Mouse (Mus musculus): ENCODE measurements around the gene Tada2b.

Tada2b gene

GRCm38 (mm10) chr5:36479735-36480134 lies 4.3 kb downstream of the Tada2b start:
- DNase-seq, result no peak

GRCm38 (mm10) chr5:36478540-36479420 lies 5.3 kb downstream of the Tada2b start:
- DNase-seq, result no peak

DNA sequence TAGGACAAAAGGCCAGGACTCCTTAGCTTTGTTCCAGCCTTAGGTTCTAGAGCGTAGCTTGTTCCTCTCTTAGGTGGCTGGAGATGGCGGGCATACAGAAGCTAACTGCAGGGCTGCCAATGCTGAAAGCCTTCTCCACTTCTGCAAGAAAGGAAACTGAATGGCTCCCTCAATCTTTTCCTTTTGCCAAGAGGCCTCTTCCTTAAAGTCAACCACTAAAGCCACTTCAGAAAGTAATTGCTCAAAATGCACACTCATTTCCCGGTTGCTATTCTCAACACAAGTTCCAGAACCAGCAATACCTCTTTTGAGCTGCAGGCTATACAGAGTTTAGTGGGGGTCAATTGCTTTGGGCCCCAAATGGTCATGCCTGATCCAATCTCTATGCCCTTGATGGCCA lies 6.6 kb downstream of the Tada2b start:
- DNase-seq, result no peak

DNA sequence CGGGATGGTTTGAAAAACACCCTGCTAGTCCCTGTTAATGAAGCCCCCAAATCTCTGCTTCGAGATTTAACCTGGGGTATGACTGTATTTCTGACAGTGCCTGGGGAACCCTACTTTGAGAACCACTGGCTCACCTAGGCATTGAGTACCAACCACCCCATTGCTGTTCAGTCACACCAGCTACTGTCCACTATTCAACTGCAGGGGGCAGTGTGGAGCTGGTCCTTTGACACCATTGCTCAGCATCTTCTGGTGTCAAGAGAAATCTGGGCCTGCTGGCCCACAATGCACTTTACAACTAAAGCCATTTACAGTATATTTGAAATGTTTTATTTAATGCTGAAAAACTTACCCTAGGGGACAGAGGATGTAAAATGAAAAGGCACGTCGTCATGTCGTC lies 9.8 kb downstream of the Tada2b start:
- DNase-seq, result peak; percentile 49

DNA sequence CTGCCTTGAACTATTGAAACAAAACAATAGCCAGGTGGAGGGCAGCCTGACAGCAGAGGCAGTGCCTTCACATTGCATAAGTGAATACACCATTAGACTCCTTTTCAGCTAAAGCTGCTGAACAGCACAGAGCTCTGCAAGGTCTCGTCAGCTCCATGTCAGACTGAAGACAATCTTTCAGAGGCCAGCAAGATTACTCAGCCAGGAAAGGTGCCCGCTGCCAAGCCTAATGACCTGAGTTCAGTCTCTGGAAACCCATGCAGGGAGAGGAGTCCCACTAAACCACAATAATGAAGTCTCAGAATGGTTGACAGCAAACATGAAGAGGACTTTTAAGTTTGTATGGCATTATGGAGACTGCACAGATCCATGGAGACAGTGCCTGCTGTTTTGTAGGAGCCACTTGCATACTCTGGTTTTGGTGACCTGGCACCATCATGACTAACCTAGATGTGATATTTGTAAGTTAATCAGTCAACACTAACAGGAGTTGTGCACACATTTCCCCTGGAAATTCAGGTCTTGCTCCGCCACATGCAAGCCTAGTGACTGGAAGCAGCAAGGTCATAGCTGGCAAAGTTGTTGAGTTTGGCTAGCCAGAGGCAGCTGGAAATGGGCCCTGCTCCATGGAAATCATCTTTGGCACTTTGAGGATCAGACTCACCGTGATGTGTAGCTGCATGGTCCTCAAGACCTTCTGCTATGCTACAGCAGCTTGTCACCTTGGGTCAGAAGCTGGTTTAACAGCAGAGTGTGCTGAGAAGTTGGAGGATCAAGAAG lies 11.0 kb downstream of the Tada2b start:
- no peak for DNase-seq

GRCm38 (mm10) chr5:36471206-36471605 lies 12.9 kb downstream of the Tada2b start:
- DNase-seq, result no peak

DNA sequence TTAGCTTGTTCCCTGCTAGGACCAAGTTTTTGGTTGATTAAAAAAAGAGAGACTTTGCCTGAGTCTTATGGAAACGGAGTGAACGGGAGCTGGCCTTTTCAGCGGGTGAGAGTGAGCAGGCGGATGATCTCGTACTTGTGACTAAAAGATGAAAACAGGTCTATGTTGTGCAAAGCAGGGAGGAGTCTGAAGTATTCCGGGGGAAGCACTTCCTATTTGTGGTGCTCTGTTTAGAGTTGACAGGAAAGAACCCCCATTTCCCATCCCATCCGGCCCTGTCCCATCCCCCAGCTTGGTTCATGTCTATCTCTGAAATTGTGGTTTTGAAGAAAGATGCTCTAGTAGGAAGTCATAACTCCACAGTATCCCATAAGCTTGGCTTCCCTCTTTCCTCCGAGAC lies 18.2 kb downstream of the Tada2b start:
- DNase-seq, result no peak

GRCm38 (mm10) chr5:36464709-36465661 lies 19.1 kb downstream of the Tada2b start, which contains the start of gene Grpel1:
Grpel1 (plus strand) TSS chr5:36464998.
- DNase-seq, result peak; percentile 100

DNA sequence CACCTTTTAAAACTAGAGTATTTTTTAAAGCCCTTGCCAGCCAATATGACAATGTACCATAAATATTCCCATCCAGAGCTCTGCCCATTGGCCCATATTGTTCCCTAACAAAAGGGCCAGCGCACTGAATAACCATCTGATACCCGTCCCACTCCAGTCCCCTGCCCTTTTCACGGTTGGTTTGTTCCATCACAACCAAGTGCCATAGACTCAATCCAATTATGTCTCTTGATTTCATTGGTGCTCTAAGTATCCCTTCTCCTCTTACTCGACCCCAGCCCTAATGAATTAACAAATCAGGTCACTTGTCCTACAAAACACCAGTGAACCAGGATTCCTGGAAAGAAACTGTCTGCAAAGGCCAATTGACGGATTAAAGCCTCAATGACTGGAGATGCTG lies 20.7 kb downstream of the Tada2b start:
- DNase-seq, result no peak

DNA sequence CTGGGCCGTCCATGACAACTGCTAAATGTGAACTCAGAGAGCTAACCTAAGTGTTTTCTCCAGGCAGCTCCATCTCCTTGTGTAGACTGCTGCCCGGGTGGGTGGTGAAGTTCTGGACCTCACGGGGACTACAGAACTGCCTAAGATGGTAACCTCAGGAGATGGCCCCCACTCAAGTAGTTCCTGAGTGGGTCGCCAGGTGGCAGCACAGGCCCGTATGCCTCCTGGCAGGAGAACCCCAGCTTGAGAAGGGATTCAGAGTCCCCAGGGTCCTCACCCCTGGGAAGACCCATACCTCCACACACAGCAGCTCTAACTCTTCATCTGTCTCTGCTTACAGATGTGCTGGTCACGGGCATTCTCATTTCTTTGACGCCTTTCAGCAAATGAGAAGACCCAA lies 21.3 kb downstream of the Tada2b start:
- peak; percentile 67 for DNase-seq

- DNase-seq, result no peak
These were observed 22.9 kb downstream of the Tada2b start for GRCm38 (mm10) chr5:36461231-36461630.

- DNase-seq, result no peak
These were observed 23.4 kb downstream of the Tada2b start for GRCm38 (mm10) chr5:36460712-36461111.

- DNase-seq, result no peak
These were observed 25.2 kb downstream of the Tada2b start for GRCm38 (mm10) chr5:36458926-36459325.

GRCm38 (mm10) chr5:36457706-36458105 lies 26.4 kb downstream of the Tada2b start:
- DNase-seq, result no peak

GRCm38 (mm10) chr5:36452821-36453220 lies 31.3 kb downstream of the Tada2b start:
- DNase-seq, result no peak

DNA sequence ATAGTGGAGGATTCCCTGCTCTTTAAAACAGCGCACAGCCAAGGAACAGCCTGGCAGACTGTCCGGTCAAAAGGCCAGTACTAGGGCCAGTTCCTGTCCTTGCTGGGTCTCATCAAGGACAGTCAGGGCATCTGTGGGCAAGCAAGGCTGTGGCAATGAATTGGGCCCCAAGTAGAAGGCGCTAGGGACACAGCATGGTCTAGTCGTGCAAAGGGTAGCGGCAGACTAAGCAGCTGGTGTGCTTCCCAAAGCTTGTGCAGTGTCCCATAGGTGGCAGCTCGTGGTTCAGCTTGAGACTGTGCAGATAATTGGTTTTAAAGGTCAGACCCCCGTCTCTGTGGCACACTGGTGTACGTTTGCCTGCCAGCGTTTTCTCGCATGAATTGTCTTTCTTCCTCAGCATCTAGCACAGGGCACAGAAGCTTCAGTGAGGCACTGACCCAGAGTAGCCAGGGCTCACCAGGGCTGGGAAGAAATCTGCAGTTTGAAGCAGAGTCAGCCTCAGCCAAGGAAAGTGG lies 32.2 kb downstream of the Tada2b start:
- DNase-seq, result no peak

GRCm38 (mm10) chr5:36451119-36451518 lies 33.0 kb downstream of the Tada2b start:
- DNase-seq, result no peak

- no peak for DNase-seq
These were observed 34.3 kb downstream of the Tada2b start for GRCm38 (mm10) chr5:36449710-36450358.

GRCm38 (mm10) chr5:36447872-36448271 lies 36.2 kb downstream of the Tada2b start:
- no peak for DNase-seq

- no peak for DNase-seq
These were observed 37.8 kb downstream of the Tada2b start for GRCm38 (mm10) chr5:36446166-36446890.

- DNase-seq, result peak; percentile 69
These were observed 39.1 kb downstream of the Tada2b start for GRCm38 (mm10) chr5:36445028-36445427.

Measured in cerebellum, adult 11-12 months (tissue).